Mouse (Mus musculus): ENCODE measurements around the gene Sbf2. TPM values are rescaled to one million over a fixed set of nuclear protein-coding genes. Genes with fewer than 3 reads are reported as not detected.

The Sbf2 gene
- polyA plus RNA-seq, 1 experiment from 2014 or later, result 48.9 TPM

Other genes with a start within 250 kb of the Sbf2 start
- gene Adm, start 12.7 kb upstream of the Sbf2 start, polyA plus RNA-seq (2014; fragmentation: Nextera tagmentation; extraction: Ambion mirVana), result 4.1 and 5.0 TPM in 2 replicates
- 1.3 and 1.4 TPM in 2 replicates for gene Ampd3, start 153.3 kb upstream of the Sbf2 start, polyA plus RNA-seq (2014; fragmentation: Nextera tagmentation; extraction: Ambion mirVana)
- 28.2 and 29.0 TPM in 2 replicates for gene Rnf141, start 229.5 kb upstream of the Sbf2 start, polyA plus RNA-seq (2014; fragmentation: Nextera tagmentation; extraction: Ambion mirVana)
- 2.4 and 2.5 TPM in 2 replicates for gene Lyve1, start 248.3 kb upstream of the Sbf2 start, polyA plus RNA-seq (2014; fragmentation: Nextera tagmentation; extraction: Ambion mirVana)

Data from hindbrain, embryonic 11.5 days (tissue).